Mouse (Mus musculus): ENCODE measurements at regions not wholly inside any gene's neighbourhood (a gene's known extent, or its start where the extent isn't known, plus 50 kb on each side); places are given as distances from the start of the nearest gene placed in this dataset.

DNA sequence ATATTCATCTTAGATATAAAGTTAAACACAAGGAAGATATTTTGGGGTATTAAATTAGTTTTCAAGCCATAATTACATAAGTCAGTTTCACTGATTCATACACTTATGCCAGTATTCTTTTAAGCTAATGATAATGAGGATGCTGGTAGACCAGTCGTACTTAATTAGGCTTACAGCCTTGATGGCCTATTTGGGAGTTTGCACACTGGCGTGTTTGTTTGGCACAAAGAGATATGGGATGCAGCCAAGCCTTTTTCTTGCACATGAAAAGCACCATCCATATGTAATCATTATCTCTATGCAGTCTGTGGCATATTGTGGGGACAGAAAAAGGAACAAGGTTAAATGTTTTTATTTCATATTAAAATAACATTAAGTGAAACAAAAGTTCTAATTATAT lies 1234.7 kb downstream of the D3Ertd751e start:
- Histone ChIP-seq H3K27ac (no peak overlapping the region), H3K4me3 (no peak overlapping the region)
- intact Hi-C loops (cut with DNase I) = no loop called here
- DNase-seq (ENCODE audit: extremely low spot score in 1 of 2, low spot score in 2 of 2) = no peak
- TF ChIP-seq CTCF (IDR thresholded peaks at IDR 0.05) = no peak

Measured in left cerebral cortex, adult 2 months (tissue).